Mouse (Mus musculus) hindbrain, embryonic 15.5 days (tissue): Measurements from ENCODE around the gene Efemp1. TPM values are rescaled to one million over a fixed set of nuclear protein-coding genes. Genes with fewer than 3 reads are reported as not detected.

Experiments
- ATAC-seq: fragments of 200-750 bp; cut with Nextera tagmentation; 2 replicates; pipeline ENCODE4 v1.8.0; 2017; ENCODE audit warnings: low read depth, moderate number of reproducible peaks, moderate TSS enrichment; ENCODE audit not compliant: low FRiP score
- H3K27ac ChIP-seq: fragments of 300-500 bp; sonication (generic); replicated peaks from 2 replicates; pipeline ENCODE4 v1.5.1; 2015; ENCODE audit warnings: mild to moderate bottlenecking, inconsistent platforms
- H3K27me3 ChIP-seq: fragments of 300-500 bp; sonication (generic); 2 replicates; pipeline ENCODE4 v1.6.1; 2015; ENCODE audit warnings: control low read depth, inconsistent platforms
- H3K36me3 ChIP-seq: fragments of 300-500 bp; sonication (generic); 2 replicates; pipeline ENCODE4 v1.6.1; 2015; ENCODE audit warnings: control low read depth, inconsistent platforms
- H3K4me1 ChIP-seq: fragments of 300-500 bp; sonication (generic); replicated peaks from 2 replicates; pipeline ENCODE4 v1.6.1; 2015; ENCODE audit warnings: control low read depth, inconsistent platforms
- H3K4me2 ChIP-seq: fragments of 300-500 bp; sonication (generic); 2 replicates; pipeline ENCODE4 v1.6.1; 2015; ENCODE audit warnings: moderate library complexity, mild to moderate bottlenecking, inconsistent platforms
- H3K4me3 ChIP-seq: fragments of 300-500 bp; sonication (generic); 2 replicates; pipeline ENCODE4 v1.5.1; 2015; ENCODE audit warnings: mild to moderate bottlenecking, inconsistent platforms
- H3K9ac ChIP-seq: fragments of 300-500 bp; sonication (generic); 2 replicates; pipeline ENCODE4 v1.6.1; 2015; ENCODE audit warnings: inconsistent platforms
- H3K9me3 ChIP-seq: fragments of 300-500 bp; sonication (generic); 2 replicates; pipeline ENCODE4 v1.6.1; 2016; ENCODE audit warnings: control low read depth, inconsistent platforms
- WGBS: fragments of 180-500 bp; shearing (Covaris S2); methylation state at CpG from one replicate; pipeline ENCODE4 v1.1.7; 2015; 5-methylcytosine and 5-hydroxymethylcytosine counted together
- polyA plus RNA-seq: library from polyadenylated mRNA; unstranded; fragments of >200 nt; fragmentation: Nextera tagmentation; extraction: Ambion mirVana; gene quantifications from 2 replicates; pipeline ENCODE4 v1.2.1, GENCODE M21; 2015

Gene Efemp1
- 4.6 and 6.6 TPM in 2 replicates for polyA plus RNA-seq

DNA sequence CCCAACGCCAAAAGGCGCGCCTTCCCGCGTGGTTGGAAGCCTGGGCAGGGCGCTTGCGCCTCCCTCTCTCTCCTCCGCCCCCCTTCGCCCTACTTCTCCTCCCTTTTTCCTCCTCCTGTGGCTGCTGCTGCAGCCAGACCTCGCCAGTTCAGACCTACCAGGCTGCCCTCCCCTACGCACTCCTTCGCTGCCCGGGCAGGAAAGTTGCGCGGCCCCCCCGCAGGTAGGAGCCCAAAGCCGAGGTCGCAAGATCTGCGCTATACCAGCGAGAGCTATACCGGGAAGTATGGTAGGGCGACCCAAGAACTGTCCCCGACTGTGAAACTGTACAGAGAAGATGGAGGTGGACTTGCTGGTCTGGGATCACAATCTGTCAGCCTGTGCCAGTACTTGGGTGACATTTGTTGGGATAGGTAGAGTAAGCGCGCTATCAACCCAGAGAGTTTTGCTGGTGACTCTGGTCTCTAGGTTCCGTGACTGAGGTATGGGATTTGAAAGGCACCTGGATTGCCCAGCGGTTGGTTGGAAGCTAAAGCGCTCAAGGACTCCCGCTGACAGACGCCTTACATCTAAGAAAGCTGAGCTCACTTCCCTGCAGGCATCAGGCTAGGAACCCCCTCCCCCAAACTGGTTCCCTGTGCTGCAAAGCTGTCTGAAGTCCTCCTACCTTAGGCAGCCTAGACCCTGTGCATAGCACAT lies at the start of gene Efemp1:
Efemp1 (plus strand) TSS at position 103 of the 699 bp plus-strand sequence.
- no peaks in the 10 kb centered on the region for H3K9me3 ChIP-seq
- H3K4me3 ChIP-seq: peak within 1 kb of the TSS; percentile 50
- peaks cover 12% of the 10 kb centered on the region for H3K4me1 ChIP-seq
- peak within 1 kb of the TSS; percentile 26 for H3K9ac ChIP-seq
- peaks cover 25% of the 10 kb centered on the region for H3K27me3 ChIP-seq
- H3K4me2 ChIP-seq: peak within 1 kb of the TSS; percentile 99
- peak; percentile 79 for ATAC-seq
- no peaks in the 10 kb centered on the region for H3K36me3 ChIP-seq
- WGBS: 1% methylated on average over 30 of the region's 30 CpGs
- H3K27ac ChIP-seq: no peak within 1 kb of the TSS

DNA sequence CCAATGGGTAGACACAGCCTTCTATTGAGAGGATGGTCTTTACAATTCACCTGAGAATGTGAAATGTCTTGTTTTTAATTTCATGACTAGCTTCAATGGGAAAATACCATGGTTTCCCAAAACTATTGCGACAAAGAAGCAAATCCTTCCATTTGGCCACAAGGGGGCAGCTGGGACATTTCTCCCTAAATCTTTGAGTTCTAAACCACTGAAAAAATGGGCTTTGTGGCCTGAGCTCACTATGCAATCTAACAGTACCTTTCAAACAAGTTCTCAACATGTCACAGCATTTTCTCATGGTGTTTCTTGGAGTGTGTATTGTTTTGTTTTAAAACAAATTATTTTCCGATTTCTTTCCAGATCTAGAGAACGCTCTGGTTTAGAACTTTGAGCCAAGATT lies 44.3 kb upstream of the Efemp1 start:
- Histone ChIP-seq H3K4me3 (no peak overlapping the region), H3K9ac (no peak overlapping the region), H3K27ac (no peak overlapping the region), H3K4me1 (no peaks in the 10 kb centered on the region), H3K4me2 (no peak overlapping the region), H3K9me3 (no peaks in the 10 kb centered on the region), H3K27me3 (no peaks in the 10 kb centered on the region), H3K36me3 (no peaks in the 10 kb centered on the region)
- ATAC-seq: no peak
- WGBS: 64% methylated on average over 3 of the region's 3 CpGs

DNA sequence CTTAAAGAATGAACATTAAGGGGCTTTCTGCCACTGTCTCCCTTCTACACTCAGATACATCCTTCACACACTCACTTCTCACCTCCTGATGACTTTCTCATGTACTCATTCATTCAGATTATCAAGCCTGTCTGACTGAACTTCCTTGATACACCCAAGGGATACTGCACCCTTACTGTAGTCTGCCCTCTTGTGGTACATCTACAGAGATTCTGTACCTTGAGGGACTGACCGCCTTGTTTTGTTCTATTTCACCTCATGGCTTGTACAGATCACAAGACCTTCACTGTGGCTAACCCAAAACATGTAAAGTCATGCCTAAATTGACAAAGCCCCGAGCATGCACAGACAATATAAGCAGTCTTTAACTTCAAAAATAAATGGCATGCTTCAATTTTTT lies 41.1 kb upstream of the Efemp1 start:
- Histone ChIP-seq H3K27me3 (no peaks in the 10 kb centered on the region), H3K27ac (no peak overlapping the region), H3K36me3 (no peaks in the 10 kb centered on the region), H3K9ac (no peak overlapping the region), H3K4me2 (no peak overlapping the region), H3K4me1 (no peaks in the 10 kb centered on the region), H3K4me3 (no peak overlapping the region), H3K9me3 (no peaks in the 10 kb centered on the region)
- WGBS: 89% methylated on average over 2 of the region's 2 CpGs
- no peak for ATAC-seq

DNA sequence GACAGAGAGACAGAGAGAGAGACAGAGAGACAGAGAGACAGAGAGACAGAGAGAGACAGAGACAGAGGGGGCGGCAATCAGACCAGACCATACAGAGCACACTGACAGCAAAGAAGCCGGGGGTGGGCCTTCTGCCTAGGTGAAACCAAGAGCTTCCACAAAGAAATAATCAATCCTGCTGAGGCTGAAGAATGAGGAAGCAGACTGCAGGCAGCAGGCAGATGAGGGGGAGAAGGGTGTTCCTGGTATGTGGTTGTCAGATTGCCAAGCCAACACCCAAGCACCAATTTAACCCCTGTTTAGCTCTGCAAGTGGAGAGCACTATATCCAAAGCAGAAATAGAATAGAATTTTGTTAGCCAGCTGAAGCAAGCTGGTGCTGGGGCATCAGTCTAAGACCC lies 40.4 kb upstream of the Efemp1 start:
- H3K27ac ChIP-seq: no peak overlapping the region
- no peak overlapping the region for H3K9ac ChIP-seq
- 64% methylated on average over 2 of the region's 2 CpGs for WGBS
- H3K4me1 ChIP-seq: no peaks in the 10 kb centered on the region
- no peaks in the 10 kb centered on the region for H3K9me3 ChIP-seq
- no peaks in the 10 kb centered on the region for H3K36me3 ChIP-seq
- H3K4me3 ChIP-seq: no peak overlapping the region
- no peak overlapping the region for H3K4me2 ChIP-seq
- H3K27me3 ChIP-seq: no peaks in the 10 kb centered on the region
- ATAC-seq: no peak

DNA sequence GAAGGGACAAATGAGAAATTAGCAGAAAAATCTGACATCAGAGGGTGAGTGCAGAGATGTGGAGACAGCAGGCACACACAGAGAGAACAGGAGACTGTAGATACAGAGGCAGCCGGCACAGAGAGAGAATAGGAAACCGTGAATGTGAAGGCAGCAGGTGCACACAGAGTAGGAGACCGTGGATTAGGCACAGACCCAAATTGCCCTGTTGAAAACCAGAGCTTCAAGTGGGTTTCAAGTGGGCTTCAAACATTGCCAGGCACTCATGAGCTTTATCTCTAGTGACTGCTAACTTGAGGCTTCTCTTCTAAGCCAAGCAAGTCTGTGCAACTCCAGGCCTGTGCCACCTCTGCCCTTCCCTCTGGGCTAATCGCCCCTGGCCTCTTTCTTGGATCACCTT lies 35.6 kb upstream of the Efemp1 start:
- WGBS: 86% methylated on average over 4 of the region's 4 CpGs
- no peaks in the 10 kb centered on the region for H3K27me3 ChIP-seq
- H3K27ac ChIP-seq: no peak overlapping the region
- H3K36me3 ChIP-seq: no peaks in the 10 kb centered on the region
- no peaks in the 10 kb centered on the region for H3K4me1 ChIP-seq
- no peaks in the 10 kb centered on the region for H3K9me3 ChIP-seq
- no peak overlapping the region for H3K4me2 ChIP-seq
- ATAC-seq: no peak
- H3K4me3 ChIP-seq: no peak overlapping the region
- H3K9ac ChIP-seq: no peak overlapping the region

DNA sequence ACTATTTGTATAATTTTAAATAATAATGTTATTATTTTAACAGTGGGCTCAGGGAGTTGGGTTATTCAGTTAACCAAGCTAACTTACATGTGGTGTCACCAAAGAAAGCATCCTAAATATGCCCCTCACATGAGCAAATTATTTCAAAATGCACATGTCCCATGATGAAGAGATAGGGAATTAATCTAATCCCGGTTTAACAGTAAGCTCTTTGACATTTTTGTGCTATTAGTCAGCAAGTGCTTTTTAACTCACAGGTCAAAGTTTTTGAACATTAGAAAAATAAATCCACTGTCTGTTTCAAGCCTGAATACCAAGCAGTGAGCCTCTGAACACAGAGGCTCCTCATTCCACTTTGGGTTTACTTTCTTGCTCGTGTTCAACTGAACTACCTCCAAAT lies 26.1 kb upstream of the Efemp1 start:
- WGBS: 84% methylated on average over 2 of the region's 2 CpGs
- ATAC-seq: no peak

DNA sequence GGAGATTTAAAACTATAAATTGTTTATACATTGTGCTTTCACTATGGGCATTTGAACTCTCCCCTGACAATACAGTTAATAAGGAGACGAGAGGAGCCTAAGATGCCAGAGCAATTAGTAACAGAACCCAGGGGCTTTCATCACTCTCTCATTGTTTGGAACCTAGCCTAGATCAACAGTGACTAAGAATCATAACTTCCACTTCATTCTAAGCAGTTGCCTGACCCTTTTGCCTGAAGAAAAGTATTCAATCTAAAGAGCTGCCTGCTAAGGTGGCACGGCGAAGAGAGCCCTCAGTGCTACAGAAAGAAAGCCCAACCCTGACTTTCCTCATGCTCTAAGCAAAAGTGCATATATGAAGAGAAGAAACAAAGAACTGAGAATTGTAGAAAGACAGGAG lies 19.2 kb upstream of the Efemp1 start:
- no peaks in the 10 kb centered on the region for H3K4me1 ChIP-seq
- H3K4me2 ChIP-seq: no peak overlapping the region
- H3K36me3 ChIP-seq: no peaks in the 10 kb centered on the region
- no peak overlapping the region for H3K27ac ChIP-seq
- no peaks in the 10 kb centered on the region for H3K27me3 ChIP-seq
- H3K9me3 ChIP-seq: no peaks in the 10 kb centered on the region
- no peak overlapping the region for H3K9ac ChIP-seq
- no peak for ATAC-seq
- no peak overlapping the region for H3K4me3 ChIP-seq
- WGBS: 58% methylated on average over 3 of the region's 3 CpGs

More for the DNA sequence above, 26.1 kb upstream of the Efemp1 start:
- Histone ChIP-seq H3K9me3 (no peaks in the 10 kb centered on the region), H3K9ac (no peak overlapping the region), H3K36me3 (no peaks in the 10 kb centered on the region), H3K4me2 (no peak overlapping the region), H3K4me3 (no peak overlapping the region), H3K27me3 (no peaks in the 10 kb centered on the region), H3K27ac (no peak overlapping the region), H3K4me1 (no peaks in the 10 kb centered on the region)

DNA sequence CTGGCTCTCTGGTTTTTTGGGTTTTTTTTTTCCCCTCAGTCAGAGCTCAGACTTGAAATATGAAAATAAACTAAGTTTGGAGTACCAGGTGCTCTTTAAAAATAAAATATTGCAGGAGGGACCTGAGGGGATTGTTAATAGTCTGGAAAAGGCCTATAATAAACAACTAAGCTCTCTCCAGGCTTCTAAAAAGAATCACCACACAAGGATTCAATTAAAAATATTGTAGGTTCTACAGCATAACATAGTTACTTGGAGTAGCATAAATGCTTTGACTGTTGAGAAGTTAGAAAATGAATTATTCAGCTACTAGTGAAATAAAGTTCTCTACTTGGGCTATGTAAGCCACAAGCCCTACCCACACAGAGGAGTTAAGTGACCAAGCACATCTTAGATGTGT lies 17.9 kb upstream of the Efemp1 start:
- Histone ChIP-seq H3K4me2 (no peak overlapping the region), H3K27me3 (no peaks in the 10 kb centered on the region), H3K27ac (no peak overlapping the region), H3K9me3 (no peaks in the 10 kb centered on the region), H3K4me3 (no peak overlapping the region), H3K36me3 (no peaks in the 10 kb centered on the region), H3K4me1 (no peaks in the 10 kb centered on the region), H3K9ac (no peak overlapping the region)
- ATAC-seq: no peak

DNA sequence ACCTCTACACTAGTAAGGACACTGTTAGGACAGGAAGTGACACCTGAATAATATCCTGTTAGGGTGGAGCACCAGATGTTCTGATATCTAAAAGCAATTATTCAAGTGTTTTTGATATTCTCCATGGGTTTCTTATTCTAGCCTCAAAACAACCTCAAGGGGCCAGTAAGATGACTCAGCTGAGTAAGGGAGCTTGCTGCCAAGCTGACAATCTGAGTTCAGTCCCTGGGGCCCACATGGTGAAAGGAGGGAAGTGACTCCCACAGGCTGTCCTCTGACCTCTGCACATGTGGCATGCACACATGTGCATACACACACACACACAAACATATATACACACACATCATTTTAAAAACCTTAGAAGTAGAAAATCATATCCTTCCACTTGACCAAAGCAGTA lies 3.2 kb upstream of the Efemp1 start:
- H3K36me3 ChIP-seq: no peaks in the 10 kb centered on the region
- no peak overlapping the region for H3K9ac ChIP-seq
- no peak overlapping the region for H3K4me3 ChIP-seq
- H3K4me1 ChIP-seq: peaks cover 12% of the 10 kb centered on the region
- ATAC-seq: no peak
- no peaks in the 10 kb centered on the region for H3K9me3 ChIP-seq
- H3K27me3 ChIP-seq: peaks cover 25% of the 10 kb centered on the region
- no peak overlapping the region for H3K4me2 ChIP-seq
- no peak overlapping the region for H3K27ac ChIP-seq

DNA sequence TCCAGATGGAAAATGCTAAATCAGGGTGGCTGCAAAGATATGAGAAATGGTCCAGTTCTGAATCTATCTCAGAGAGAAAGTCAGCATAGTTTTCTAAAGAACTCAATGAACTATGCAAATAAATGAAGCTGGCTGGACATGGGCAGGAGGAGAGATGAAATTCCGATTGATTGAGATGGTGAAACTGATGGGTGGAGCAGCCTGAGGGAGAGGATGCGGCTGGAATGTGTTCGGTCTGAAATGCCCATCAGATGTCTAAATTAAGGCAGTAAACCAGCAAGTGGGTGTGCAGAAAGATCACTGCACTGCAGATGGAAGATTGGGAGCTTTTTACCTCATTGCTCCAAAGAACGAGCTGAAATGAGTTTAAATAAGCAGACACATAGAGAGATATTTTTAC lies 1.4 kb upstream of the Efemp1 start:
- no peak for ATAC-seq

DNA sequence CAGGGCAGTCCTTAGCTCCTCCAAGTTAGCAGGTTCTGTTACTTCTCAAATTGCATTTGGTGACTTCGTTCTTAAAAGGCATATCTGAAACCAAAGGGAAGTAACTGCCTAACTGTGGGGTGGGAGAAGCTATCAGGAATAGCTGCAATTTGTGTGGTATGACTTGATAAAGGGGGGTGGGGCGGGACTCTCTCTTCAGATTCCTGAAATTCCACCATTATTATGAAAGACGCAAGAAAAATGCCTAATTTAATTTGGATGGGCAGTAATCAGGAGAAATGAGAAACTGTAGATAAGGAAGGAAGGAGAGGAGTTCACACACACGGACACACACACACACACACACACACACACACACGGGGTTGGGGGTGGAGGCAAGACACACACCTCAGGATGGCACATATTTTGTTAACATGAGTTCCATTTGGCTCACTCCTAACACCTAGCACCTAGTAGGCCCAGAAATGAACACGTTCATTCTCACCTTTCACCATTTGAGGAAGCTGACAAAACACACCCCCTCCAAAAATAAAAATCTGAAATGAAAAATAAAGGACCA lies 564 bp upstream of the Efemp1 start:
- peak overlapping the region; percentile 50; the same call in 1 of the 2 replicates for H3K4me3 ChIP-seq

More for the DNA sequence above, 1.4 kb upstream of the Efemp1 start:
- Histone ChIP-seq H3K9ac (no peak overlapping the region), H3K4me2 (no peak overlapping the region), H3K9me3 (no peaks in the 10 kb centered on the region), H3K4me1 (peaks cover 12% of the 10 kb centered on the region), H3K4me3 (no peak overlapping the region), H3K27ac (no peak overlapping the region), H3K36me3 (no peaks in the 10 kb centered on the region), H3K27me3 (peaks cover 25% of the 10 kb centered on the region)
- 78% methylated on average over 4 of the region's 4 CpGs for WGBS

DNA sequence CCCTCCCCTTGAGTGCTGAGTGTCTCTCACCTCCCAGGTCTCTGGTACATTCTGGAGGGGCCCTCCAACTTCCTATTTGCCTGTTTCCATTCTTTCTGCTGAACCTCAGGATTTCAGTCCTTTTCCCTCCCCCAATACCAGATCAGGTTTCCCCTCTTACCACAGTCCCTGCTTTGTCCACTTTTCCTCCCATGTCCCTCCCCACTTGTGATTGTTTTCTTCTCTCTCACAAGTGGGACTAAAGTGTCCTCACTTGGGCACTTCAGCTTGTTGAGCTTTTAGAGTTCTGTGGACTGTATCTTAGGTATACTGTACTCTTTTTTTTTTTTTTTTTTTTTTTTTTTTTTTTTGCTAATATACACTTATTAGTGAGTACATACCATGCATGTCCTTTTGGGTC lies 6.1 kb downstream of the Efemp1 start:
- no peaks in the 10 kb centered on the region for H3K4me1 ChIP-seq
- H3K4me2 ChIP-seq: no peak overlapping the region
- H3K9ac ChIP-seq: no peak overlapping the region
- no peak for ATAC-seq
- no peaks in the 10 kb centered on the region for H3K9me3 ChIP-seq
- H3K27ac ChIP-seq: no peak overlapping the region
- no peaks in the 10 kb centered on the region for H3K36me3 ChIP-seq
- no peak overlapping the region for H3K4me3 ChIP-seq
- H3K27me3 ChIP-seq: 0 out of 2 replicates have a peak, but pooled peaks cover 1% of the 10 kb centered on the region

More for the DNA sequence above, 564 bp upstream of the Efemp1 start:
- Histone ChIP-seq H3K36me3 (no peaks in the 10 kb centered on the region), H3K27me3 (peaks cover 25% of the 10 kb centered on the region), H3K9ac (no peak overlapping the region), H3K4me1 (peaks cover 12% of the 10 kb centered on the region), H3K4me2 (peak overlapping the region; percentile 99), H3K27ac (no peak overlapping the region), H3K9me3 (no peaks in the 10 kb centered on the region)
- WGBS: 41% methylated on average over 6 of the region's 6 CpGs
- ATAC-seq: no peak

DNA sequence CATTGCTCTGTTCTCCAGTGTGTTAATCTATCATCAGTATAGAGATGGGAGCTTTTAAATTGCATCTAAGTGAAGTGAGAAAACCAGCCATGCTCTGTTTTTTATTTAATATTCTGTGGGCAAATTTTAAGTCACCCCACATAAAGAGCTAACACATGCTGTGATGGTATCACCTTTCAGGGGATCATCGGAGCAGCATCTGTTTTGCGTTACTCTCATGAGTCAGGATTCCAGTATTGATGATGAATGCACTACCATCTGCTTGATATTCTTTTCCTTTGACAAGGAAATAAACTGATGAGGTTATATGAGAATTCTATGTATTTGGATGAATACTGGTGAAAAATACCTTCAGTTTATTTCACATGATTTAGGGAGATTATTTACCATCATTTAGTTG lies 16.1 kb downstream of the Efemp1 start:
- Histone ChIP-seq H3K27me3 (no peaks in the 10 kb centered on the region), H3K4me1 (no peaks in the 10 kb centered on the region), H3K4me2 (no peak overlapping the region), H3K36me3 (no peaks in the 10 kb centered on the region), H3K27ac (no peak overlapping the region), H3K9me3 (no peaks in the 10 kb centered on the region), H3K9ac (no peak overlapping the region), H3K4me3 (no peak overlapping the region)
- no peak for ATAC-seq
- WGBS: 70% methylated on average over 2 of the region's 2 CpGs
